Mouse (Mus musculus) naive thymus-derived CD4-positive, alpha-beta T cell, adult 2 months (primary cell): Measurements from ENCODE around the gene Tgfb3.

Experiments used
- DNase-seq: peaks from one replicate; pipeline ENCODE4 v3.0.0-alpha.2; 2011; ENCODE audit warnings: low read depth

Tgfb3 gene

GRCm38 (mm10) chr12:86078553-86079201 is at the start of gene Tgfb3:
Gene Tgfb3 (minus strand): TSS chr12:86079041.
- DNase-seq = peak; percentile 75

DNA sequence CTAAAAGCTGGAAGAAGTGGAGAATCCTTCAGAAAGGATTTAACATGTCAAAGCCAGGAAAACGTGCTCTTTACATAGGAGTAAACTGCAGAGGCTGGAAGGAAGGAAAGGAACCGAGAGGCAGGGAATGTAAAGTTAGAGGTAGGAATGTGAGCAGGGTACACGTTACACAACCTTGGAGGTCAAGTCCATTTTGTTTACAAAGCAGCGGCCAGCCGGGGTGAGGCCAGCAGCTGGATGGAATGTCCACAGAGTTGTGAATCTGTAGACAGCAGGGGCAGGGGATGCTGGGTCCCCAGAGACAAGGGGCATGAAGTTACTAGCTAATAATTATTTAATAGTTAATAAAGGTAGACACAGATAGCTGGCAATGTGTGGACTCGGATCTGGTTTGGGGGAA is 49.3 kb upstream of the Tgfb3 start:
- DNase-seq = no peak

GRCm38 (mm10) chr12:86124016-86124415 is 45.2 kb upstream of the Tgfb3 start:
- DNase-seq = no peak

DNA sequence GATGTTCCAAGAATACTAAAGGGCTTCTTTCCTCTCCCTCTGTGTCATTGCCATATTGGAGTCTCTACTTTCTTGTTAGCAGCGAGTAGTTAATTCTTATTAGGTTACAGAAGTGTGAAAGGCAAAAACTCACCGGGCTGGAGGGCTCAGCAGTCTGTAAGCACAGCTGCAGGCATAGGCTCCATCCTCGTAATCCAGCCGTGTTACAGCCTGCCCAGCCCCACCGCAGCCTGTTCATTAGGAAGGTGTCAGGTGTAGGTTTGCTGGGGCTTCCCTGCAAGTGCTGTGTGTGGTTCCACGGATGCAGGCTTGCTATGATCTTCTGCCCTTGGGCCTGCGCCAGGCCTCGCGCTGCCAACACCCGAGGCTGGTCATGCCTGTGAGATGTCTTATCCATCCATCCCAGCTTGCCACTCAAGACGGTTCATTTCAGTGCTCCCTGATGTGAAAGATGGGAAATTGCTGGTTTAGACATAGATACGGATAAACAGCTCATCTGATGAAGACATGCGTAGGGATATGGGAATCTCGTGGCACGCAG is 37.5 kb upstream of the Tgfb3 start:
- DNase-seq = no peak

- peak; percentile 35 for DNase-seq
Observed at GRCm38 (mm10) chr12:86110637-86111036, 31.8 kb upstream of the Tgfb3 start.

DNA sequence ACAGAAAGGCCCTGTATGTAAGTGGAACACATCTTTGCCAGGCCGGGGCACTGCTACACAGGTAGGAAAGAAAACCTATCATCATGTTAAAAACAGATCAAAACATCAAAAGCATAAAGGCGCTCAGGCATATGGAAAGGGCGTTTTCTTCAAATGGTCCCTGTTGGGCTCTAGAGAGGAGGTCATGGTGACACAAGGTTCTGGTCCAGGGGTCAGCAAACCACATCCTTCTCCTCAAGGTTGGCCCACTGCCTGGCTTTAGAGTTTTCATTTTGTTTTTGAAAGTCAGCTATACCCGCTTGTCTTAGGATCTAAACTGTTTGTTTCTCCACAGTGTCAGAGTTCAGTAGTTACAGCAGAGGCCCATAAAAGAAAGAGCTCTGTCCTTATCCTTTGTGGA is 30.7 kb upstream of the Tgfb3 start:
- DNase-seq = no peak

GRCm38 (mm10) chr12:86107645-86108044 is 28.8 kb upstream of the Tgfb3 start:
- no peak for DNase-seq

DNA sequence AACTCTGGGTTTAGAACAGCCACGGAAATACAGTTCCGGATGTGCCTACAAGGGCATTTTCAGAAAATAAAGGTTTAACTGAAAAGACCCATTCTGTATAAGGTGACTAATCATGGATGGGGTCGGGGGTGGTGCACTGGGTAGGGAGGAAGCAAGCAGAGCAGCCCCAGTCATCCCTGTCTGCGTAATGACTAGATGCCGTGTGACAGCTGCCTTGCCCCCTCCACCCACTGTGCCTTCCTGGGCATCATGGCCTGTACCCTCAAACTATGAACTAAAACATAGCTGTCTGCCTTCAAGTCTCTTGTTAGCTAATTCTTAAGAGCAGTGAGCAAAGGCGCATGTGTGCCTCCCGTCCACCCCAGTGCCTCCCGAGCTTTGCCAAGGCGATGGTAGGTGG is 27.2 kb upstream of the Tgfb3 start:
- DNase-seq = no peak

- no peak for DNase-seq
Observed at GRCm38 (mm10) chr12:86105546-86105945, 26.7 kb upstream of the Tgfb3 start.

DNA sequence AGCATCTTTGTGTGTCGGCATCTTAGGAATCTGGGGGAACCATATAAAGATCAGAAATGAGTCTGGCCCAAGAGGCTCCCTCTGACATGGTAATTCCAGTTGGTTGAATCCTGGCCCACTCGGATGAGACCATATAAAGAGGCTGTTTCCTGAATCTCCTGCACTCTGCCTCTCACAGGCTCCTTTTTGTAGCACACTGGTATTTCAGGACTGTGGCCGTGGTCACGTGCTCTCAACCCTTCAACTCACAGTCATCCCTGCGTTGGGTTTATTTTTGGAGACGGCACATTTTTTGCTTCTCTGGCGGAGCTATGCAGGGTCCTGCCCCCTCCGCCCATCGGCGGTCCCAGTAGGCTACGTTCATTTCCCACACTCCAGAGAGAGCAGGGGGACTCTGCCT is 25.5 kb upstream of the Tgfb3 start:
- no peak for DNase-seq

- DNase-seq = no peak
Observed at GRCm38 (mm10) chr12:86103852-86104251, 25.0 kb upstream of the Tgfb3 start.

DNA sequence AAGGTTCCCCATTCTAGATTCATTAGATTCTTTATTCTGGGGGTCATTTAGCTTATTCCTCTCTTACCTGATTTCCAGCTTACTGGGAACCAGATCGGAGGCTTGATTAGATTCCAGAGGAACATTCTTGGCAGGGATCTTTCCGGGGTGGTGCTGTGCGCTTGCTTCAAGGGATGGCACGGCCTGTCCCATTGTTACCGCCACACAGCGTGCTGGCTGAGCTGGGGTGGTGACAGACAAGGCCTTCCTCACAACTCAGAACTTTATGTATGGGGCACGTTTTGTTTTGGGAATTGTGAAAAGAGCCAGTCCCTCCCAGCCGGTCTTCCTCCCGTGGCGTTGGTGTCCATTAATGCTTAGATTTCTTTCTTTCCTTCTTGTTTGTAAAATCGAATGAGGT is 24.6 kb upstream of the Tgfb3 start:
- no peak for DNase-seq

DNA sequence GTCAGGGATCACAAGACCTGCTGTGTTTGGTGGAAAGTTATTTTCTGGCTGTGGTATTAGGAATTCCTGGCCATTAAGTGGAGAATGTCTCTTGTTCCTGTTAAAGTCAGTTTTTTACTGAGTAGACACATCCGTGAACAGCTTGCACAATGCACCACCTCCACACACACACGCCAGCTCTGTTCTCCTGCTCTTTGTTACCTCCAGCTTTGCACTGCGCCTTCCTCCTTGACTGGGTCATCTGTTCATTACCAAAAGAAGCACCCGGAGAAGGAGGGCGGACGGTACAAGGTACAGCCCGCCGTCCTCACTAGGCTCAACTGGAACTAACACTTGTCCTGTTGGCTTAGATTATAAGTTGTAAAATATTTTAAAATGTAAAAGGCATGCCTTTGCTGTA is 23.8 kb upstream of the Tgfb3 start:
- no peak for DNase-seq

DNA sequence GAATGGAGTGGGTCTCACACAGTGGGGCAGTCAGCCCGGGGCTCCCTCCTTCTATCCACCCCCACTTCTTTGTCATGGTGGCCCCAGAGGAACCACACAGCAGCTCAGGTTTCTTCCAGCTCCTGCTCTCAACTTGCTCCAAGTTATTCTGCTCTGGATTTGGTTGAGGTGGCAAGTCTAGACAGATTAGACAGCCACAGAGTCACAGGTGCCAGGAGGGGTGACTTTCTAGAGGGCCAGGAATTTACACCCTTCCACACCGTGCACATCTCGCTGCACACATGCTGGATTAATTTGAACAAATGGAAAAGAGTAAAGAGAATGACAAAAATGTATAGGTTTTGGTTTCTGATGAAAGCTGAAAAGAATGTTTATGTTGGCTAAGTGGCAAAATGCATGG is 21.9 kb upstream of the Tgfb3 start:
- DNase-seq = no peak

GRCm38 (mm10) chr12:86097781-86098180 is 18.9 kb upstream of the Tgfb3 start:
- no peak for DNase-seq

DNA sequence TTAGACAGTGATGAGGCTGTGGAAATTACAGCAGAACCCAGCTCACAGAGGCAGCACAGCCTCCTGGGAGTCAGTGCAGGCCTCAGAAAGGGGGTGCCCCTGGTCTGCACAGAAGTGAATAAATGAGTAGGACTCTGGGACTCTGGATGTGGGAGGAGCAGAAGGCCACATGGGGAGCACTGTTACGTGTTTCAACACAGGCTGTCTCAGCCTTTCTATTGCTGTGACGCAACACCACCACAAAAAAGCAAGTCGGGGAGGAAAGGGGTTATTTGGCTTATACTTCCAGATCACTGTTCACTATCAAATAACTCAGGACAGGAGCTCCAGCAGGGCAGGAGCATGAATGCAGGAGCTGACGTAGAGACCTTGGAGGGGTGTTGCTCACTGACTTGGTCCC is 17.0 kb upstream of the Tgfb3 start:
- DNase-seq = no peak

GRCm38 (mm10) chr12:86094075-86094474 is 15.2 kb upstream of the Tgfb3 start:
- DNase-seq = no peak

- DNase-seq = no peak
Observed at GRCm38 (mm10) chr12:86091601-86092132, 12.8 kb upstream of the Tgfb3 start.

- no peak for DNase-seq
Observed at GRCm38 (mm10) chr12:86090764-86091163, 11.9 kb upstream of the Tgfb3 start.

DNA sequence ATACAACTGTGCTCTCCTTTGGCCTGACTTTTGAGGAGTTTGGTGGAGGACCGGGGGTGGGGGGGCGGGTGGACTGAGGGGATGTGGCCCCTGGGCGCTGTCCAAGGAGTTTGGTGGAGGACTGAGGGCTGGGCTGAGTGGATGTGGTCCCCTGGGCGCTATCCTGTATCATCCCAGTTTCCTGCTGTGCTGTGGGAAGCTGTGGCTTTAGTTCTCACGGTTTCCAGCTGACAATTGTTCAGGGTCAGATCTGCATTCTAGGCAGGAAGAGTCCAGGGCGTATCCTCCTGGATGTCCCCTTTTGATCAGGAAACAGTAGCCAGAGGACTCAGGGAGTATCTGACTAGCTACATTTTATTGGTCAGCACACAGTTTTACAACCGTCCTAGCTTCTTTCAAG is 9.2 kb upstream of the Tgfb3 start:
- DNase-seq = no peak

GRCm38 (mm10) chr12:86086550-86086949 is 7.7 kb upstream of the Tgfb3 start:
- DNase-seq = no peak

DNA sequence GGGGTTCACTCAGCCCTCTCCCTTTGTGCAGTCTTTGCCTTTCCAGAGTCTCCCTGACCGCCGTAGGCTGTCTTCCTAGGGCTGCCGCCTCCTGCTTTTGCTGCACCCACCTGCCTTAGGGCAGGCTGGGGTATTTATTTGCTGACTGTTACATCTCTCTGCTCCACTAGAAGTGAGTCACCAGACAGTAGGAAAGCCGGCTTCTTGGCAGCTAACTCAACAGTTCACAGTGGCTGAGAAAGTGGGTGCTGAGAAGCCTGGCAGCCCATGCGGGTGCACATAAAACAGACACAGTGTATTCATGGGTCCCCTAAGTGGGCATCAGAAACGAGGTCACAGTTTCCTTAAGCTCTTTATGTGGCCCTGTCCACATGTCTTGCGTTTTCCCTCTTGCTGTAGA is 7.0 kb upstream of the Tgfb3 start:
- DNase-seq = no peak

GRCm38 (mm10) chr12:86082481-86083012 is 3.7 kb upstream of the Tgfb3 start, which contains the start of gene Ift43:
Gene Ift43 (plus strand): TSS chr12:86082541.
- DNase-seq = peak; percentile 34

DNA sequence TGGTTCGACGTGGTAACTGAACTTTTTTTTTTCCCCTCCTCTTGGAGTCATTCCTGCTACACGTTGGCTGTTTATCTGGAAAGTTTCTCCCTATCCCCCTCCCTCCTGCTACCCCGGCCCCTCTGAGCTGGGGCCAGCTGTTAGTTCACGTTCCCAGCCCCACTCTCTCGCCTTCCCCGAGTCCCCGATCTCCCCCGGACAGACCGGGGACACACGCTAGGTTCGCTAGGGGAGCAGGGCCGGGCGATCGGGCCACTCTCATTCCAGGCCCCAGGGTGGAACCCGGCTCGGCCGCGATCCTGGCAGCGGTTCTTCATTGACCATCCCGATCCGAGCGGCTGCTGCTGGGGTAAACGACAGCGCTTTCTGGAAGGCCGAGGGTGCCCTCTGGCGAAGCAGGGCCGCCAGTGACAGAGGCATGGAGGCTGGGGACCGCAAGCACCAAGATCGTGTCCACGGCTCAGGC is 394 bp upstream of the Tgfb3 start:
- peak; percentile 89 for DNase-seq
